Mouse (Mus musculus): ENCODE results near the gene Ankmy2. TPM values are rescaled to one million over a fixed set of nuclear protein-coding genes. Genes with fewer than 3 reads are reported as not detected.

Gene Ankmy2
- polyA plus RNA-seq, 1 experiment from 2014 or later, result 21.4 TPM

GRCm38 (mm10) chr12:36150737-36151136, 6.2 kb upstream of the Ankmy2 start:
- H3K27me3 ChIP-seq (replicated peaks; ENCODE audit: insufficient read depth, low read length), result no peaks in the 10 kb centered on the region
- TF ChIP-seq EP300 (IDR thresholded peaks at IDR 0.05) (no peak), CTCF (IDR thresholded peaks at IDR 0.05) (no peak)
- no peaks in the 10 kb centered on the region; the same call in 1 of the 2 replicates for H3K4me1 ChIP-seq (ENCODE audit: insufficient read depth, low read depth, low read length)
- H3K27ac ChIP-seq (ENCODE audit: low read length), result no peak overlapping the region
- 82% methylated on average over 2 of the region's 2 CpGs for WGBS
- no peak overlapping the region for H3K4me2 ChIP-seq (replicated peaks; ENCODE audit: low read depth, low read length)
- DNase-seq (ENCODE audit: low spot score) (no peak), ATAC-seq (no peak)
- no peak overlapping the region for H3K9ac ChIP-seq (replicated peaks; ENCODE audit: low read depth)
- no peaks in the 10 kb centered on the region for H3K36me3 ChIP-seq (ENCODE audit: insufficient read depth, low read length)
- no peak overlapping the region for H3K4me3 ChIP-seq (ENCODE audit: low read depth, low read length)
- H3K9me3 ChIP-seq (ENCODE audit: low read length), result no peaks in the 10 kb centered on the region

- TF ChIP-seq CTCF (IDR thresholded peaks at IDR 0.05) (no peak), EP300 (IDR thresholded peaks at IDR 0.05) (no peak)
- Histone ChIP-seq H3K27ac (ENCODE audit: low read length) (no peak overlapping the region), H3K9me3 (ENCODE audit: low read length) (no peaks in the 10 kb centered on the region), H3K9ac (replicated peaks; ENCODE audit: low read depth) (no peak overlapping the region), H3K36me3 (ENCODE audit: insufficient read depth, low read length) (no peaks in the 10 kb centered on the region), H3K4me3 (ENCODE audit: low read depth, low read length) (peak overlapping the region; percentile 84), H3K4me2 (replicated peaks; ENCODE audit: low read depth, low read length) (peak overlapping the region; percentile 95), H3K27me3 (replicated peaks; ENCODE audit: insufficient read depth, low read length) (no peaks in the 10 kb centered on the region), H3K4me1 (ENCODE audit: insufficient read depth, low read depth, low read length) (peaks cover 5% of the 10 kb centered on the region; the same call in 1 of the 2 replicates)
- ATAC-seq, result no peak
- 9% methylated on average over 8 of the region's 8 CpGs for WGBS
- peak; percentile 32 for DNase-seq (ENCODE audit: low spot score)
Measured at GRCm38 (mm10) chr12:36155141-36155641, 1.7 kb upstream of the Ankmy2 start.

- ATAC-seq (peak; percentile 34), DNase-seq (ENCODE audit: low spot score) (no peak)
- Histone ChIP-seq H3K27me3 (replicated peaks; ENCODE audit: insufficient read depth, low read length) (no peaks in the 10 kb centered on the region), H3K4me2 (replicated peaks; ENCODE audit: low read depth, low read length) (peak overlapping the region; percentile 95), H3K36me3 (ENCODE audit: insufficient read depth, low read length) (no peaks in the 10 kb centered on the region), H3K9ac (replicated peaks; ENCODE audit: low read depth) (peak overlapping the region; percentile 78), H3K4me3 (ENCODE audit: low read depth, low read length) (peak overlapping the region; percentile 84), H3K9me3 (ENCODE audit: low read length) (no peaks in the 10 kb centered on the region), H3K27ac (ENCODE audit: low read length) (peak overlapping the region; percentile 91), H3K4me1 (ENCODE audit: insufficient read depth, low read depth, low read length) (peaks cover 5% of the 10 kb centered on the region; the same call in 1 of the 2 replicates)
- TF ChIP-seq EP300 (IDR thresholded peaks at IDR 0.05) (no peak), CTCF (IDR thresholded peaks at IDR 0.05) (no peak)
- under 1% methylated on average over 32 of the region's 33 CpGs for WGBS
Measured at GRCm38 (mm10) chr12:36156101-36156636, 745 bp upstream of the Ankmy2 start.

DNA sequence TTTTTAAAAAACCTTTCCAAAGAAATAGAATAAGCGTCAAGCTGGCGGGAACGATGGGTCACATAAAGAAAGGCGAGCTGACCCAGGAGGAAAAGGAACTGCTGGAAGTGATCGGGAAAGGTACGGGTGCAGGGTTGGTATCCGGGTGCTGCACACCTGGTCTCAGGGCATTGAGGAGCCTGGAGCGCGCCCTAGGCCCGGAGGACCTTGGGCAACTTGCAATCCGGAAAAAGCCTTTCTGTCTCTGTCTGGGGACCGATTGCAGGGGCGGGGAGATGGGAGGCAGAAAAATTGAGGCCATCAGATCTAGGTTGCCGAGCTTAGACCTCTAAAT, 357 bp downstream of the Ankmy2 start:
- ATAC-seq (peak; percentile 41), DNase-seq (ENCODE audit: low spot score) (no peak)
- Histone ChIP-seq H3K36me3 (ENCODE audit: insufficient read depth, low read length) (no peaks in the 10 kb centered on the region), H3K27me3 (replicated peaks; ENCODE audit: insufficient read depth, low read length) (no peaks in the 10 kb centered on the region), H3K4me2 (replicated peaks; ENCODE audit: low read depth, low read length) (peak overlapping the region; percentile 95), H3K4me3 (ENCODE audit: low read depth, low read length) (peak overlapping the region; percentile 84), H3K4me1 (ENCODE audit: insufficient read depth, low read depth, low read length) (peaks cover 5% of the 10 kb centered on the region; the same call in 1 of the 2 replicates), H3K27ac (ENCODE audit: low read length) (peak overlapping the region; percentile 91), H3K9me3 (ENCODE audit: low read length) (no peaks in the 10 kb centered on the region), H3K9ac (replicated peaks; ENCODE audit: low read depth) (peak overlapping the region; percentile 78)
- TF ChIP-seq CTCF (IDR thresholded peaks at IDR 0.05), result no peak
- TF ChIP-seq EP300 (IDR thresholded peaks at IDR 0.05), result no peak
- 0% methylated on average over 14 of the region's 14 CpGs for WGBS

GRCm38 (mm10) chr12:36157638-36158308, 859 bp downstream of the Ankmy2 start, which contains the start of gene Bzw2:
Gene Bzw2, minus strand, starts transcription at chr12:36158080.
- peak; percentile 39 for ATAC-seq
- Histone ChIP-seq H3K4me2 (replicated peaks; ENCODE audit: low read depth, low read length) (peak within 1 kb of the TSS; percentile 95), H3K9me3 (ENCODE audit: low read length) (no peaks in the 10 kb centered on the region), H3K4me1 (ENCODE audit: insufficient read depth, low read depth, low read length) (peaks cover 5% of the 10 kb centered on the region; the same call in 1 of the 2 replicates), H3K4me3 (ENCODE audit: low read depth, low read length) (peak within 1 kb of the TSS; percentile 84), H3K27me3 (replicated peaks; ENCODE audit: insufficient read depth, low read length) (no peaks in the 10 kb centered on the region), H3K27ac (ENCODE audit: low read length) (peak within 1 kb of the TSS; percentile 91), H3K9ac (replicated peaks; ENCODE audit: low read depth) (peak within 1 kb of the TSS; percentile 78), H3K36me3 (ENCODE audit: insufficient read depth, low read length) (no peaks in the 10 kb centered on the region)
- TF ChIP-seq EP300 (IDR thresholded peaks at IDR 0.05) (no peak), CTCF (IDR thresholded peaks at IDR 0.05) (no peak)
- peak; percentile 86 for DNase-seq (ENCODE audit: low spot score)
- 2% methylated on average over 26 of the region's 26 CpGs for WGBS

GRCm38 (mm10) chr12:36164126-36164791, 7.3 kb downstream of the Ankmy2 start:
- Histone ChIP-seq H3K36me3 (ENCODE audit: insufficient read depth, low read length) (no peaks in the 10 kb centered on the region), H3K4me2 (replicated peaks; ENCODE audit: low read depth, low read length) (no peak overlapping the region), H3K9ac (replicated peaks; ENCODE audit: low read depth) (no peak overlapping the region), H3K4me1 (ENCODE audit: insufficient read depth, low read depth, low read length) (no peaks in the 10 kb centered on the region; the same call in 1 of the 2 replicates), H3K4me3 (ENCODE audit: low read depth, low read length) (no peak overlapping the region), H3K27ac (ENCODE audit: low read length) (no peak overlapping the region), H3K9me3 (ENCODE audit: low read length) (no peaks in the 10 kb centered on the region), H3K27me3 (replicated peaks; ENCODE audit: insufficient read depth, low read length) (no peaks in the 10 kb centered on the region)
- ATAC-seq (no peak), DNase-seq (ENCODE audit: low spot score) (no peak)
- TF ChIP-seq CTCF (IDR thresholded peaks at IDR 0.05), result no peak
- TF ChIP-seq EP300 (IDR thresholded peaks at IDR 0.05), result no peak
- 62% methylated on average over 7 of the region's 7 CpGs for WGBS

Data from lung, postnatal 0 days (tissue).